Mouse (Mus musculus) splenic B cell, adult 2 months (primary cell): ENCODE data around the gene Fbxl3.

ENCODE experiments used
- DNase-seq: peaks from one replicate; pipeline ENCODE4 v3.0.0-alpha.2; 2011; ENCODE audit warnings: low read depth, low spot score
- H3K27me3 ChIP-seq: 2 replicates; pipeline ENCODE4 v1.6.1; 2012; ENCODE audit warnings: mild to moderate bottlenecking, low read length, moderate library complexity, mixed read lengths; ENCODE audit not compliant: control insufficient read depth, poor library complexity, insufficient read depth, severe bottlenecking
- H3K36me3 ChIP-seq: 2 replicates; pipeline ENCODE4 v1.6.1; 2012; ENCODE audit warnings: mild to moderate bottlenecking, low read length, moderate library complexity, mixed read lengths; ENCODE audit not compliant: control insufficient read depth, poor library complexity, insufficient read depth, severe bottlenecking

The Fbxl3 gene

GRCm38 (mm10) chr14:103099238-103099933 is at the start of gene Fbxl3:
Gene Fbxl3 (minus strand): TSS chr14:103099566.
- Histone ChIP-seq H3K36me3 (no peaks in the 10 kb centered on the region), H3K27me3 (no peaks in the 10 kb centered on the region)
- DNase-seq, result peak; percentile 95

DNA sequence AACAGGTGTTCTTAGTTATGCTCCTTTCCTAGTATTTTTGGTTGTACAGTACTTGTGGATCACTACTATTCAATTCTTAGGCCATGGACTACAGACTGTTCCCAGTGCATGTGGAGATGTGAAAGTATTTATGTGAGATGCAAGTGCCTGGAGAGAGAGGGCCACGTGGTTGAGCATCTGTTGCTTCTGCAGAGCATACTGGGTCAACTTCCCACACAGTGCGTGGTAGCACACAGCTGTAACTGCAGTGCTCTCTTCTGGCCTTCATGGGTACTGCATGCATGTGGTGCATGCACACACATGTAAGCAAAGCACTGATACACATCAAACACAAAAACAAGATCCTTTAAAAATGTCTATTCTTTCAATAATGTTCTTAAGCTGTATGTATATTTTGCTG is 32.6 kb upstream of the Fbxl3 start:
- no peaks in the 10 kb centered on the region for H3K27me3 ChIP-seq
- peaks cover 12% of the 10 kb centered on the region for H3K36me3 ChIP-seq
- peak; percentile 58 for DNase-seq

GRCm38 (mm10) chr14:103125756-103126155 is 26.4 kb upstream of the Fbxl3 start:
- DNase-seq, result no peak
- Histone ChIP-seq H3K27me3 (no peaks in the 10 kb centered on the region), H3K36me3 (peaks cover 13% of the 10 kb centered on the region)

DNA sequence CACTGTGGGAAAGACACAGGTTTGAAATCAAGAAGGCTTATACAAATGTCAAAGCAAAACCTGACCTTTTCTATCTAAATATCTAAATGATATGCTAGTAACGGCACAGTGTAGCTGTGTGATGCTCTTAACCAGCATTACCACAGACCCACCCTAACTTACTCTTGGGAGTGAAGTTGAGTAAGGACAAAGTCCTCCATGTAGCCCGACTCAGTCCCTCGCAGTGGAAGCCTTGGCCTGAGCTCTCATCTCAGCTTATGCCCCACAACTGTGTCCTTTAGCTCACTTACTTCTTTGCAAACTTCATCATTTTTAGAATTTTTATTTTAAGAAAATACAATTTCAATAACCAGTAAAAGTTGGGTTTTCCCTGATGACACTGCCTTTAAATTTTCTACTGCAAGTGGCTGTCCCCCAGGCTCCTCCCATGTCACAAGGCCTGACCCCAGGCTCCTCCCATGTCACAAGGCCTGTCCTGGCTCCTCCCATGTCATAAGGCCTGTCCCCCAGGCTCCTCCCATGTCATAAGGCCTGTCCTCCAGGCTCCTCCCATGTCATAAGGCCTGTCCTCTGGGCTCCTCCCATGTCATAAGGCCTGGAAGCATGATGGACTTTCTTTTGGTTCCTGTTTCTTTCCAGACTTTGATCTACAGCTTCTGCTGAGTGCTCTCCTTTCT is 15.8 kb upstream of the Fbxl3 start:
- peaks cover 13% of the 10 kb centered on the region for H3K36me3 ChIP-seq

DNA sequence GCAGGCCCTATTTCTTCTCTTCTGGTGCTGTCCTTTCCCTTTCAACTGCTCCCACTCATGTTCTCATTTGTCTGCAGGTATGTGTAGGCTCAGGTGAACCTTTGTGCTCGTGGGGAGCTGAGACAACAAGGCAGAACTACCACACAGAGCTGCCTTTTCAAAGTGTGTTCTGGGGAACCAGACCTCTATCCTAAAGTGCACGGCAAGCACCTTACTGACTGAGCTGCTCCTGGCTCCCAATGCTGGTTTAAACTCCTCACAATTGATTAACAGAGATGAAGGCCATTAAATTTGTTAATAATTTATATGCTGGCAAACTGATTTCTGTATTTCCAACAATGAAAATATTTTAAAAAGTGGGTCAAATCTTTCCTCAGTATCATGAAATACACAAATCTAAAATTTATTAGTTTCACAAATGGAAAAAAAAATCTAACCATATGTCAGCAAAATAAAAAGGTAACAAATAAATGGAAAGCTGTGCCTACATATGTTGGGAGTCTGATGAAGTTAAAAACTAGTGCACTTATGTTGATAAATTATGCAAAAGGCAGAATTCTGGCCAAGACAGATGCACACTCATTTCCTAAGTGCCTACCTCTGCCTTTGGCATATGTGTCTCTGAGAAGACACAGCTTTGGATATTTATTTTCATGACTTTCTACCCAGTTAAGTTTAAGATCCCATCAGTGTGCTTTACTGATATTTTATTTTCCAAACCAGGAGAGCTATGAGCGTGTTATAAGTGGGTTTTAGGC is 13.4 kb upstream of the Fbxl3 start:
- Histone ChIP-seq H3K36me3 (peaks cover 12% of the 10 kb centered on the region), H3K27me3 (no peaks in the 10 kb centered on the region)
- DNase-seq, result no peak

More for the DNA sequence above, 15.8 kb upstream of the Fbxl3 start:
- peak; percentile 70 for DNase-seq
- H3K27me3 ChIP-seq, result no peaks in the 10 kb centered on the region

- DNase-seq, result no peak
- Histone ChIP-seq H3K27me3 (no peaks in the 10 kb centered on the region), H3K36me3 (peaks cover 4% of the 10 kb centered on the region; the same call in 1 of the 2 replicates)
Measured at GRCm38 (mm10) chr14:103109971-103110370, 10.6 kb upstream of the Fbxl3 start.

GRCm38 (mm10) chr14:103106301-103106700 is 6.9 kb upstream of the Fbxl3 start:
- Histone ChIP-seq H3K27me3 (no peaks in the 10 kb centered on the region), H3K36me3 (no peaks in the 10 kb centered on the region)
- no peak for DNase-seq

DNA sequence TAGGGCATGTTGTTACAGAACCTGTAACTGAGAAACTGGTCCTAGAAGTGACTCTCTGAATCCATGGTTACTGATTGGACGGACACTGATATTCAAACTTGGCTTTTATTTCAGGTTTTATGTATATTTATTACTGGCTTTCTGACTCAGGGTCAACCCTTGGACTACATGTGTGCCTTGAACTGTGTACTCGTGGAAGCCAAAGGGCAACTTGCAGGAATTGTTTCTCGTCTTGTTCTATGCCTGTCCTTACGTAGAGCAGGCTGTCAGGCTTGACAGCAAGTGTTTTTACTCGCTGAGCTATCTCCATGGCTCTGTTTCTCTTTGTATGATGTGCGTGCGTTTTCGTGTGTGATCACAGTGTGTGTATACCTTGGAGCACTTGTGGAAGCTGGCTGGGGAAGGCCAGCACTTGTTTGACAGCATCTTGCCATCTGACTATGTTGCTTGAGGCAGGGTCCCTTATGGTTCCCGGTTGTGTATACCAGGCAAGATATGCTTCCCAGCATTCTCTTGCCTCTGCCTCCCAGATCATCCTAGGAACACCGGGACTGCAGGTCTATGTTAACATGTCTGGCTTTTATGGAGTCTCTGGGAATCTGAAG is 3.5 kb upstream of the Fbxl3 start:
- no peaks in the 10 kb centered on the region for H3K27me3 ChIP-seq
- no peak for DNase-seq
- no peaks in the 10 kb centered on the region for H3K36me3 ChIP-seq

- Histone ChIP-seq H3K36me3 (no peaks in the 10 kb centered on the region), H3K27me3 (no peaks in the 10 kb centered on the region)
- no peak for DNase-seq
Measured at GRCm38 (mm10) chr14:103102246-103102645, 2.9 kb upstream of the Fbxl3 start.

DNA sequence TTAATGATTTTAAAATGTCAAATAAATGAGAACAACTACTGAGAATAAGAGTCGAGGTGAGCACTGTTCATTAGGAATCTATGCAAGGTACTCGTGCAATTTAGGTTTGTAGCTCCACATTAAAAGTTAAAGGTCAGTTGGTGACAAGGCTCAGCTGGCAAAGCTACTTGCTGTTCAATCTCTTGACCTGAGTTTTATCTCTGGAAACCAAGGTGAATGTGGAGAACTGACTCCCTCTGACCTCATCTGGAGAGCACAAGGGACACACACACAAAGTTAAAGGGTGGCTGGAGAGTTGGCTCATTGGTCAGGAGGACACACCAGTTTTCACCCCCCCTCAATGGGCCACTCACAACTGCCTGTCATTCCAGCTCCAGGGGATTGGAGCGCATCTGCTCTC is 1.8 kb upstream of the Fbxl3 start:
- Histone ChIP-seq H3K36me3 (no peaks in the 10 kb centered on the region), H3K27me3 (no peaks in the 10 kb centered on the region)
- DNase-seq, result no peak

- Histone ChIP-seq H3K27me3 (no peaks in the 10 kb centered on the region), H3K36me3 (no peaks in the 10 kb centered on the region)
Measured at GRCm38 (mm10) chr14:103100296-103100695, 930 bp upstream of the Fbxl3 start.

GRCm38 (mm10) chr14:103098587-103099235 is 655 bp downstream of the Fbxl3 start:
- Histone ChIP-seq H3K27me3 (no peaks in the 10 kb centered on the region), H3K36me3 (no peaks in the 10 kb centered on the region)
- DNase-seq, result peak; percentile 79

More at GRCm38 (mm10) chr14:103100296-103100695, 930 bp upstream of the Fbxl3 start:
- DNase-seq, result no peak

- Histone ChIP-seq H3K27me3 (no peaks in the 10 kb centered on the region), H3K36me3 (no peaks in the 10 kb centered on the region)
- peak; percentile 24 for DNase-seq
Measured at GRCm38 (mm10) chr14:103098213-103098586, 1.2 kb downstream of the Fbxl3 start.

DNA sequence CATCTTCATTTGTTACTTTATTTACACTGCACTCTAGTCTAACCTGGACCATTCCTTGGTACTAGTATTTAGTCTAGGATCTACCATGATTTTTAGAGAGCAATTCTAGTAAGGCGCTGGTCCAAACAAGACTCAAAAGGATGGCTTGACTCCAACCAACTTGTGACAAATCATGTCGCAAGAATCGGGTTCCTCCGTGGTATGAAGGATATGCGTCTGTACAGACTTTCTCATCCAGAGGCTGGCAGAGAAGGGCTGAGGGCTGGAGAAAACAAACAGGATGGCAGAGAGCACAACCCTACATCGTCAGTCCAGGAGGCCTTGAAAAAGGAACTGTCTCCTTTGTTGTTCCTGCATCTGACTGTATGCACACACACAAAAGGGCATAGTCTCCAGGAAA is 2.7 kb downstream of the Fbxl3 start:
- Histone ChIP-seq H3K27me3 (no peaks in the 10 kb centered on the region), H3K36me3 (no peaks in the 10 kb centered on the region)
- no peak for DNase-seq
